Mouse (Mus musculus) induced T-regulatory cell, adult 2 months (primary cell): ENCODE measurements around the gene Elobl.

ENCODE experiments used
- DNase-seq: peaks from one replicate; pipeline ENCODE4 v3.0.0-alpha.2; 2012; ENCODE audit warnings: low read depth

Gene Elobl

DNA sequence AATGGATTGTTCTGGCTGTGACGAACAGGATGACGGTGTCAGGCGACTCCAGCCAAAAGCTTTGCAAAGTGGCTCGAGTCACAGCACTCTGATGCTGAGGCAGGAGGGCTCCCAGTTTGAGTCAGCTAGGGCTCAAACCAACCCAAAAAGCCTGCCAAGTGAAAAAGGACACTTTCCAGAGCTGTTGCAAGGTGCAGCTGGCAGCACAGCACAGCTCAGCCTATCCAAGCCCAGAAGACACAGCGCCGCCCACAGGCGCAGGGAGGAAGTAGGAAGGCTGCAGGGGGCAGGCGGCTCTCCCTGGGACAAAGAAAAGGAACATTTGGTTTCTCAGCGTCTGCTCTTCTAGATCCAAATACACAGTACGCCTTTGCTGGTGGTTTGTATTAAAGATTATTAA lies 19.9 kb upstream of the Elobl start:
- no peak for DNase-seq

DNA sequence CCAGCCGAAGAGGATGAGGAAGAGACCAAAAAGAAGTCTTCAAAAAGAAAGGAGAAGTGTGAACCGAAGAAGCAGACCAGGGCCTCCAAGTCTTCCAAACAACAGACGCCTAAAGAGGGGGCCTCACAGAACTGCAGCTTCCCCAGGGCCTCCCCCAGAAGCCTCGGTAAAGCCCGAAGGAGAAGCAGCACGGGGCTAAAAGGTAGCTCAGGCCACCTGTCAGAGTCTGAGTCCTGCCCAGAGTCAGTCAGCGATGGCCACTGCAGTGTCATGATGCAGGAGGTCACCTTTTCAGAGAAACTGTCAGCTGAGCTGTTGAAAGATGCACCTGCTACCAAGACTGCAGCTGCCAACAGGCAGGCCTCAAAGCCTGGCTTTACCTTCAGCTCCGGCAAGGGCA lies 14.6 kb upstream of the Elobl start:
- DNase-seq, result no peak

DNA sequence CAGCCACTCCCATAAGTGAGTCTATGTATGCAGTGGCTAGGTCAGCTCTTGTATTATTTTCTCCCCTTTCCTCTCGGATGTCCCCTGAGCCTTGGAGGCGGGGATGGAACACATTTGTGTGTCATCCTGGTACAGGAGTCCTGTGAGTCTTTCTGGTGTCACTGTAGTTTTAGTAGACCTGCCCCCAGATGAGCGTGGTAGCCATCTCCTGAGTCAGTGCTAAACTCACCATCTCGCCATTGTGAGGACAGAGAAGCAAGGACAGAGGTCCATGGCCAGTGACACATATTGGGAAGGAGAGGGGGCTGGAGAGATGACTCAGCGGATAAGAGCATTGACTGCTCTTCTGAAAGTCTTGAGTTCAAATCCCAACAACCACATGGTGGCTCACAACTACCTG lies 10.5 kb upstream of the Elobl start:
- DNase-seq, result no peak

DNA sequence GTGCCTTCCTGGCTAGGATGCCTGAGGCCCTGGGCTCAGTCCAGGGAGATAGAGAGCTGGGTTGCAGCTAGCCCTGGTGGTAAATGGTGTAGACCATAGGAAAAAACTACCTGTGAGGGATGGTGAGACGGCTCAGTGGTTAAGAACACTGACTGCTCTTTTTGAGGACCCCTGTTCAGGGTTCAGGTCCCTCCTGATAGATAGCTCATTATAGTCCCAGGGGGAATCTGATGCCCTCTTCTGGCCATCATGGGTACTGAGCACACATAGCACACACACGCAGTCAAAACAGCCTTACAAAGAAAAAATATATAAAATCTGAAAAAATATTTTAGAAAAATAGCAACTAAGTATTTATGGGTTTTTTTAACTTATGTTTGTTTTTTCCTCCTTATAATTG lies 9.6 kb upstream of the Elobl start:
- peak; percentile 61 for DNase-seq

DNA sequence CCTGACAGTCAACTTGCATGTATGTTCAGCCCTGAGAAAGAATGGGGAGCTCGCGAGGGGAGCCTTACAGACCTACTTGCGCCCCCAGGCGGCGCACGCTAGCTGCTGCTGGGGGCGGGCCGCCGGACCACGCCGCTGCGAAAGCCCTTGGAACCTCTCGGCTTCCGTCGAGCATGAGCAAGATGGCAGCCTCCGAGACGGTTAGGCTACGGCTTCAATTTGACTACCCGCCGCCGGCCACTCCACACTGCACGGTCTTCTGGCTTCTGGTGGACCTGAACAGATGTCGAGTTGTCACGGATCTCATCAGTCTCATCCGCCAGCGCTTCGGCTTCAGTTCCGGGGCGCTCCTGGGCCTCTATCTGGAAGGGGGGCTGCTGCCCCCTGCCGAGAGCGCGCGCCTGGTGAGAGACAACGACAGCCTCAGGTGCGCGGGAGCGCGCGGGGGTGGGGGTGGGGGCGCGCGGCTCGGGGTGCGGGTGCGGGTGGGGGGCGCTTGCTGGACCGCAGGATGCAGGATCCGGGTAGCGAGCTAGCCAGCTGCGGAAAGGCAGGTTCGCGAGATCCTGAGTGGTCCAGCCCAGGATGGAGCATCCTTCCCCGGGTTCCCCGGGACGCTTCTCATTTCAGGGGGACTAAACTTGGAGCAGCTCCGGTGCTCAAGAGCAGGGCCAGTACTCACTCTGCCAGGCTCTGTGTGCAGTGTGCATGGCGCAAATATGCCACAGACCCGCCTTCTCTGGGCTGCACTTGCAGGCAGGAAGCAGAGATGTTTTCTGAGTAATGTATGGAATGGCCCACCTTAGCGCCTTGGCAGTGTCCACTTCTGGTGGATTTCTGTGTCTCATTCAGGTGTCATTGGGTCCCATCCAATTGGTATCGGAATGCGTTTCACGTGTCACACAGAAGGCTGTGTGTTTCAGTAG lies 7.3 kb upstream of the Elobl start:
- DNase-seq, result peak; percentile 95

DNA sequence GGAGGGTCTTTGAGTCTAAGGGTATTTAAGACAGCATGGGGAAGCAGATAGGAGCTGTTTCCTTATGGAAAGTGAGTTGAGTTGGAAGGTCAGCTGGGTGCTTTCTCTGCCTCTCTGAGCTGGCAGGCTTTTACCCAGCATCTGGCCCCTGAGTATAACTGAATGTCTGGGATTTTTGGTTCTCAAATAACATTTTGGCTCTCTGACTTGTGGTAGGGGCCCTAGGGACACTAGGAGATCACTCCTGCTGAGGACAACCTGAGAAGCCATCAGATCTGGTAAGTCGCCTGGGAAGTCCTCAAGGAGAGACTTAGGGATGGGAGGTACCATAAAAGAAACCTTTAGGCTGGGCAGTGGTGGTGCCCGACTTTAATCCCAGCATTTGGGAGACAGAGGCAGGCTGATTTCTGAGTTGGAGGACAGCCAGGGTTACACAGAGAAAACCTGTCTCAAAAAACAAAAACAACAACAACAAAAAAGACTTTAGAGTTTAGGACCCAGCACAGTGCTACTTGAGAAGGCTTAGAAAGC lies 3.5 kb upstream of the Elobl start, which contains the start of gene Coil:
Gene Coil (plus strand): TSS at position 51 of the 531 bp plus-strand sequence.
- no peak for DNase-seq

DNA sequence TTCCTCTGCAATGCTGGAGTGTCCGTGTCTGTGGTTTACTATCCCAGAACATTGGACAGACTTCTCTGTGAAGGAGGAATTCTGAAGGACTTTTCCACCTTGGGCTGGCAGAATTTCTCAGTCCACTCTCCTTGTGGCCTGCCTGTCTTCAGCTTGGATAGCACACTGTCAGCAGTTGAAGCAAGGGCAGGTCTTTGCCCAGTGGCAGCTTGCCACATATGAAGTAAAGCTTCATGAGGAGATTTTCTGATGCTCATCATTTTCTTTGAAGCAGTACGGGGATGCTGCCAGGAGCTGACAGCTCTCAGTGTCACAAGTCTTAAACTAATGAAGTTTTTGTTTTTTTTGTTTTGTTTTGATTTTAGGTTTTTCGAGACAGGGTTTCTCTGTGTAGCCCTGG lies 7.9 kb downstream of the Elobl start:
- DNase-seq, result no peak

DNA sequence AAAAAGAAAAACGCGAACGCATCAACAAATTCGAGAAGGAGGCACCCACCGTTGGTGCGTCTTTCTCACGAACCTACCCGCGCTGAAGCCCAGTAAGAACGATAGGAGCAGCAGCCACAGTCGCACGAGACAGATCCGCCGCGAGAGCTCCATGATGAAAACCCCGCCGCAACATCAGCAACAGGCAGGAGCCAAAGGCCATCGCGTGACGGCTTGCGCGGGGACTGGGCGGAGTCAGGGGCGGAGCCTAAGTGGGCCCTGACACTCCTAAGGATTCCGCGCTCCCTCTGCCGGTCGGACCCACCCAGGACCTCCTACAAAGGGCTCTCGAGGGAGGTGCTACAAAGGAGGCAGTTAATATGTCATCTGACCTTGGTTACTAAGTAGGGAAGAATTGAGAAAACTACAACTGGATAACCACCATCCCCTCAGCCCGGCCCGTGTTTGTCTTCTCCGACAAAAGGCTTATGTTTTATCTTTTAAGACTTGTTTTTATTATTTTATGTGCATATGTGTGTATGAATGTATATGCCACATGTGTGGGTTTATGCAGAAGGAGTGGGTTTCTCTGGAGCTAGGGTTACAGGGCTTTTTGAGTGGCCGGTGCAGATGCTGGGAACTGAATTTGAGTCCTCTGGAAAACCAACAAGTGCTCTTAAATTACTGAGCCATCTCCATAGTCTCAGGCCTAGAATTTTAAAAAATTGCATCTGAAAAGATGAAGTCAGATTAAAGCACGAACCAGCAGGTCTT lies 11.3 kb downstream of the Elobl start, which contains the start of gene Scpep1:
Gene Scpep1 (minus strand): TSS at position 249 of the 753 bp plus-strand sequence.
- DNase-seq, result peak; percentile 98

DNA sequence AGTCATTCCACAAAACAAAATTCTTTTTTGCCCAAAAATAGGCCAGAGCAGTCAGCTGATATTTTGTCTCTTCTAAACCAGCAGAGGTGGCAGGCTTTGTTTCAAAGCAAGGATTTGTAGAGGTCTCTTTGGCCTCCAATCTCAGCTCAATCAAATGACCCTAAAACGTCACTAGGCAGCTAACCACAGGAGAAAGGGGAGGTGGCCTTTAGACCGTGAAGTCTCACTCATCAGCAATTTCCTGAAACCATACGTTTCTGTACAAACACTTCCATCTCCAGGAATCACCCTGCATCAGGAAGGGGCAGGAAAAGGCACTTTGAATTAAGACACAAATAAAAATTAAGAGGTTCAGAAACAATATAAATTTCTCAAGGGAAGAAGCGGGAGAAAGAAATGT lies 11.9 kb downstream of the Elobl start:
- peak; percentile 82 for DNase-seq

DNA sequence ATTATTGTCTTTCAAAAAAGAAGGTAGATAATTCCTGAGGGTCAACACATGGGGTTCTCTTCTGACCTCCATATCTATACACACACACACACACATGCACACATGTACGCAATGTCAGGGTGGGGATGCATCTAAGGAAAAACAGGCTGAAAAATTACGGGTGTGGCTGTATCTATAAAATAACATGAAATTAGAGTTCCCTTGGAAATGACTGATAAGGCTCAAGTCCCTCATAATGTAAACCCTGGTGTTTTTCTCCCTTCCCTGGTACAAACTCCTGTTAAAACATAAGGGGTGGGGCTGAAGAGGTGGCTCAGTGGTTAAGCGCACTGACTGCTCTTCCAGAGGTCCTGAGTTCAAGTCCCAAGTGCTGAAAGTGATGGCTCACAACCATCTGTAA lies 13.1 kb downstream of the Elobl start:
- DNase-seq, result peak; percentile 15

DNA sequence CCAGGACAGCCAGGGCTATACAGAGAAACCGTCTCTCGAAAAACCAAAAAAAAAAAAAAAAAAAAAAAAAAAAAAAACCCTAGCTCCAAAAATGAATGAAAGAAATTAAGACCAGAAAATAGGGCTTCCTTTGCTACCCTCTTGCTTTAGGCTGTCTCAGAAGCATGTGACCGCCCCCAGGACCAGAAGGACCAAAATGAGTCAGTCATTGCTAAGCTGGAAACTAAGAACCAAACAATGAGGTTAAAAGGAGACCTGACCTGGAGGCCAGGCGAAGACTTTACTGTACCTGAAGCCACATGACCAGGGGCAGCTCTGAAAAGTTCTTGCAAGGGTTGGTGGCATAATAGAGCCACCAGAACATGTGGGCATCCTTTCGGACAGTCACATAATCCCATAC lies 14.6 kb downstream of the Elobl start:
- DNase-seq, result peak; percentile 50

DNA sequence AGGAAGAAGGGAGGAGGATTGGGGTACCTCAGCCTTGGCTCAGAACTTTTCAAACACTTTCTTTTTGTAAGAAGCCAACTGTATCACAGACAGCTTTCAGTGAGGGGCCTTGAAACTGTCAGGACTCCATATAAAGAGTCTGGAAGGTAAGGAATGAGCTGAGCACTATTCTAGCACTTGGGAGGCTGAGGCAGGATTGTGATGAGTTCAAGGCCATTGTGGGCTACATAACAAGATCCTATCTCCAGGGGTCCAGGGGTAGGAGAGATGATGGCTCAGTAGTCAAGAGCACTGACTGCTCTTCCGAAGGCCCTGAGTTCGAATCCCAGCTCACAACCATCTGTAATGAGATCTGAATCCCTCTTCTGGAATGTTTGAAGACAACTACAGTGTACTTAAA lies 15.2 kb downstream of the Elobl start:
- DNase-seq, result no peak

DNA sequence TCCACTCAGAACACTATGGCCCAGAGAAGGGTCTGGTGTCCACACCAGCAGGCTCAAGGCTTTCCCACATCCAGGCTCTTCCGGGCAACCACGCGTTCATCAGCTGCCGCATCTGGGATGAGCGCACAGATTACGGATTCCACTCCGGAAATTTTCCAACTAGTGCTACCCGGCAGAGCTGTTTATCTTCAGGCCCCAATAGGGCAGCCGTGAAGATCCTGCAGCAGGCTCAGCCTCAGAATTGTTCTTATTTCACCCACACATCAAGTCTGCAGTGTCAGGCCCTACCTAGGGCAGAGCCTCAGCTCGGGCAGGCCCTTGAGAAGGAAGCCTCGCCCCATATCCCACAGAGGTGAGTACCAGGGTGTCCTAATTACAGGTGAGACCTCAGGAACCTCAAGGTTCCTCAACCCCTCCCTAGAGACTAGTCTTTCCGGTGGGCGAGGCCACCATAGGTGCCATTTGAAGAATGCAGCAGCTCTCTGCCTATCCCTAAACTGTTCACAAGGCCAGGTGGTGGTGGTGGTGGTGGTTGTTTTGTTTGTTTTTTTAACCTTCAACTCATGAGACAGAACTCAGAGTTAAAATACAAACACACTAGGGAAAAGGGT lies 16.0 kb downstream of the Elobl start:
- peak; percentile 29 for DNase-seq

DNA sequence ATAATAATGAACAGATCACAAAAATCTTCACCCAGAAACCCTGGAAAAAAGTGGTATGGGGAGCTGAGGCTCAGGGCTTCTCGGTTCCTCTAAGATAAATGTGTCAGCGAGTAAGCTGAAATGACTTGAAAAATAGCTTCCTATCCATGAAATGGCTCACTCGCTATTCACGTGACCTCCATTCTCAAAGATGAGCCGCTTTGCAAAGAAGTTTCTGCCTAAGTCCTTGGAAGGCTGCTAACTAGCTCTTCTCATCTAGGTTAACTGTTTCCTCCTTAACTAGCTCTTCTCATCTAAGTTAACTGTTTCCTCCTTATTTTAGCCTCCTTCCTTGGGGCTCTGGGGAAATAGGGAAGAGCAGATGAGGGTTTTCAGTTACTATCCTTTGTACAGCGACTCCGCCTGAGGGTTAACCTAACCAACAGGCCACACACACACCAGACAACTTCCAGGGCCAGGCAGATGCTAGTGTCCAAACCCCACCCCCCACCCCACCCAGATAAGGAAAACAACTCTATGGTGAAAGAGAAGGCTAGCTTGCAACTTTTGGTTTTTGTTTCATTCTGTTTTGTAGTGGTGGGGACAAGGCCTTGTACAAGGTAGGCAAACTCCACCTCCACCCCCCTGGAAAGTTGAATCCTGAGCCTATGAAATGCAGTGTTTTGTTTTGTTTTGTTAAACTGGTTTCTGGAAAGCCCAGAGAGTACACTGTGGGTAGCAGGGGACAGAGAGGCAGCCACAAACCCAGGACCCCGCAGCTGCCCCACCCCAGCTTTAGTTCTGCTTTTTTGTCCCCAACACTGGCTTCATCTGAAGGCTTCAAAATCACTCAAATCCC lies 16.7 kb downstream of the Elobl start:
- DNase-seq, result peak; percentile 58

DNA sequence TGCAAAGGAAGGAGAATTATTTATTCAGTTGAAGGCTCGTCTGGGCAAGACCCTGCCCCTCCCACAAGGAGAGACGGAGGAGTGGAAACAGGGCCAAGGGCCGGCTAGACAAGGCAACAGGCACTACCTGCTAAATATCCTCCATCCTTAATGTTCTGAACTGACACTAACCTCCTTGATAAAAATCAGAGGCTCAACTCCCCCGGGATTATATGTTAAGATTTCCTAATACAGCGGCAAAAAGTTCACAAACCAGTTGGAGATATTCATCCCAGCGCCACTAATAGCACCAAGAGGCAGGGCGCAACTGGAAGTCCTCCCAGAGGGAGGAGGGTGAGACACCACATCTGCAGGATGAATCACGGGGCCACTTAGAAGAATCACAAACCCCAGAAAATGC lies 17.8 kb downstream of the Elobl start:
- no peak for DNase-seq

DNA sequence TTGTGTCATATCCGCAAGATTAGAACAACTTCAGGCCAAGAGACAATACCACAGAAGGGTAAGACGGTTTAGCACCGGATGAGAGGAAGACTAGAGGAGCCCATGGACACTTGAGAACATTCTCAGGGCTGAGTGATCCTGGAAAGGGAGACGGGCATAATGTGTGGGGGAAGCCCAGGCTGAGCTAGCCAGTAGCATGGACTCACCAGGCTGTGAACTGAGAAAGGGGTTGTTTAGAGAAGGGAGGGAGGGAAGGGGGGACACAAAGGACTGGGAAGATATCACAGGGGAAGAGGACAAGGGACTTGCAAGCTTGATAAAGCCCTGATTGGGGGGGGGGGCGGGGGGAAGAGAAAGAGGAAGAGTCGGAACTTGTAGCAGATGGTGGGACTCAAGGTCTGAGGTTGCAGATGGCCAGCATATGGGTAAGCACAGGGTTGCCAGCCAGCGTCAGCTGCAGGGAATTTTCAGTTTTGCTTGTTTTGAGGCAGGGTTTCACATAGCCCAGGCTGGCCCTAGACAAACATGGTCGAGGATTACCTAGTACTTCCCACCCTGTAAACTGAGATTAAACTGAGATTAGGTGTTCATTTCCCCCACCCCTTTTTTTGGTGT lies 20.7 kb downstream of the Elobl start:
- no peak for DNase-seq

DNA sequence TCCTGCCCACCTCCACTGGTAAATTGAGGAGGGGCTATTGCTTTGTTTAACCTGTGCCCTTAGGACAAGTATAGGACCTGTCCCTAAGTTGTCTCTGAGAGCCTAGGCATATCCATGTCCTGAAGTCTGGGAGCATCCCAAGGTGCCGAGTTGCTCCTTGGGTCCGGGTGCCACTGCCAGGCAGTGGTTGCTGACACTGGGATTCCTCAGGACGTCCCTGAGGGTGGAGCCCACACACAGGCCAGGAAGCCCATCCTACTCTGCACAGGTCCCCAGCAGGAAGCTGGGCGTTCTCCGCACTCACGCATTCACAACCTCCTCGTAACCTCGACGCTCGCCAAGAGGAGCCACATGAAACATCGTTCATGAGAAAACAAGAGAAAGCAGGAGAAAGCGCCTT lies 25.2 kb downstream of the Elobl start:
- no peak for DNase-seq

DNA sequence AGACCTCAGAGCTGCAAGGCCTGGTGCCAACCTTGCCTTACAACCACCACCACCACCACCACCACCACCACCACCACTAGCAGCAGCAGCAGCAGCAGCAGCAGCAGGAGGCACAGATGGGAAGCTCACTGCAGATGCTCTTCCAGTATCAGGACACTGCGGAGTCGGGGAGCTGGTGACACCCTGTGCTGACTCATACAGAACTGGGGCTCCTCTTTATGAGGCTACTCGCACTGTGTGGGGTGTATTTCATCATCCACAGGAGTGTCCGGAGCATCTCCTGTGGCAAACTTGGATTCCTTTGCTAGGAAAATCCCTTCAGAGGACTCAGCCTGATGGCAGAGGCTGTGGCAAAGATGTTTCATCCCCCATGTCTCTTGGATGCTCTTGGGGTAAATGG lies 27.1 kb downstream of the Elobl start:
- DNase-seq, result no peak

DNA sequence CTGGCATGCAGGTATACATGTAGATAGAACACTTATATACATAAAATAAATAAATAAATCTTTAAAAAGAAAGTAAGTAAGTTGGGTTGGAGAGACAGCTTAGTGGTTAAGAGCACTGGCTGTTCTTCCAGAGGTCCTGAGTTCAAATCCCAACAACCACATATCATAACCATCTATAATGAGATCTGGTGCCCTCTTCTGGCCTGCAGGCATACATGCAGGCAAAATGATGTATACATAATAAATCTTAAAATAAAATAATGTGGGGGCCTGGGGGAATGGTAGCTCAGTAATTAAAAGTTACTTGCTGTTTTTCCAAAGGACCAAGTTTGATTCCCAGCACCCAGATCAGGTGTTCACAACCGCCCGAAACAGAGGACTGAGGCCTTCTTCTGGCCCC lies 28.0 kb downstream of the Elobl start:
- no peak for DNase-seq

DNA sequence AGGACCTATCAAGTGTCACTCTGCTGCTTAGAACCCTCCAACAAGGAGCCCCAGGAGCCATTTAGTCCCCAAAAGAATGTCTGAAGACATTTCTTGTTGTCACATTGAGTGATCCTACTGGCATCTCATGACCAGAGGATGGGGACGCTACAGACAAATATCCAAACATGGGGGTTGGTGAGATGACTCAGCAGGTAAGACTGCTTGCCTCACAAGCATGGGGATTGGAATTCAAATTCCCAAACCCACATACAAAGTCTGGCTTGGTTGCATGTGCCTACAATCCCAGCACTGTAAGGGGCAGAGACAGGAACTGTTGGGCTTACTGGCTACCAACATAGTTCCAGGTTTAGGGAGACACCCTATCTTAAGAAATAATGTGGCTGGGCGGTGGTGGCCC lies 28.8 kb downstream of the Elobl start:
- no peak for DNase-seq
